Mouse (Mus musculus): ENCODE measurements at regions not wholly inside any gene's neighbourhood (a gene's known extent, or its start where the extent isn't known, plus 50 kb on each side); places are given as distances from the start of the nearest gene placed in this dataset.

- no peak overlapping the region for H3K4me2 ChIP-seq
- peaks cover 8% of the 10 kb centered on the region for H3K4me1 ChIP-seq
- H3K27me3 ChIP-seq: no peaks in the 10 kb centered on the region
- H3K4me3 ChIP-seq: no peak overlapping the region
- H3K9me3 ChIP-seq: no peaks in the 10 kb centered on the region
- 33% methylated on average over 4 of the region's 4 CpGs for WGBS
- H3K27ac ChIP-seq: no peak overlapping the region
- no peaks in the 10 kb centered on the region for H3K36me3 ChIP-seq
- no peak for ATAC-seq (ENCODE audit: insufficient number of reproducible peaks, low FRiP score, low TSS enrichment, low read depth)
- H3K9ac ChIP-seq: no peak overlapping the region
These were observed 163.0 kb upstream of the Tbx18 start for GRCm38 (mm10) chr9:87894051-87894450.

DNA sequence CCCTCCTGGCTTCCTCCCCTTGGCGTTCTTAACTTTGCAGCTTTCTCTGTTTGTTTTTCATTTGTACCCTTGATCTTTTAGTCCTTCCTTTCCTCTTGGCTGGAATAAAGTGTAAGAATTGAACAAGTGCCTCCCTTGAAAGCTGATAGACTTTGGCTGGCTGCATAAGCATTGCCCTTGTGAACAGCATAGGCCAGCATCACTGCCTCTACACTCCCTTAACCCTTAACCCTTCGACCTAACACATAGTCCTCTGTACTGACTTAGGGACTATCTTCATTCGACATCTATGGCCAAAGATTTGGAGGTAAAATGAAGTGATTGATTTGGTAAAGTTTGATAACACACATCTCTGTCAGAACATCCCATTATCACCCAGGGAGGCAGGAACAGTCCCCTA lies 163.5 kb upstream of the Tbx18 start:
- 57% methylated on average over 3 of the region's 3 CpGs for WGBS
- Histone ChIP-seq H3K9ac (no peak overlapping the region), H3K27me3 (no peaks in the 10 kb centered on the region), H3K9me3 (no peaks in the 10 kb centered on the region), H3K4me3 (no peak overlapping the region), H3K27ac (no peak overlapping the region), H3K4me2 (no peak overlapping the region), H3K36me3 (no peaks in the 10 kb centered on the region), H3K4me1 (peaks cover 9% of the 10 kb centered on the region)
- ATAC-seq (ENCODE audit: insufficient number of reproducible peaks, low FRiP score, low TSS enrichment, low read depth): no peak

GRCm38 (mm10) chr9:87895526-87895925 lies 164.5 kb upstream of the Tbx18 start:
- H3K27ac ChIP-seq: no peak overlapping the region
- H3K9me3 ChIP-seq: no peaks in the 10 kb centered on the region
- no peak overlapping the region for H3K4me3 ChIP-seq
- WGBS: 72% methylated on average over 4 of the region's 4 CpGs
- H3K9ac ChIP-seq: no peak overlapping the region
- H3K4me2 ChIP-seq: no peak overlapping the region
- H3K4me1 ChIP-seq: peaks cover 12% of the 10 kb centered on the region
- no peaks in the 10 kb centered on the region for H3K36me3 ChIP-seq
- no peak for ATAC-seq (ENCODE audit: insufficient number of reproducible peaks, low FRiP score, low TSS enrichment, low read depth)
- no peaks in the 10 kb centered on the region for H3K27me3 ChIP-seq

GRCm38 (mm10) chr9:87897336-87897735 lies 166.3 kb upstream of the Tbx18 start:
- H3K27ac ChIP-seq: no peak overlapping the region
- no peaks in the 10 kb centered on the region for H3K9me3 ChIP-seq
- no peak overlapping the region for H3K4me2 ChIP-seq
- 67% methylated on average over 3 of the region's 3 CpGs for WGBS
- peaks cover 12% of the 10 kb centered on the region for H3K4me1 ChIP-seq
- no peaks in the 10 kb centered on the region for H3K36me3 ChIP-seq
- no peak overlapping the region for H3K4me3 ChIP-seq
- no peak for ATAC-seq (ENCODE audit: insufficient number of reproducible peaks, low FRiP score, low TSS enrichment, low read depth)
- no peaks in the 10 kb centered on the region for H3K27me3 ChIP-seq
- no peak overlapping the region for H3K9ac ChIP-seq

GRCm38 (mm10) chr9:87899368-87899767 lies 168.3 kb upstream of the Tbx18 start:
- H3K4me3 ChIP-seq: no peak overlapping the region
- 48% methylated on average over 5 of the region's 5 CpGs for WGBS
- H3K9ac ChIP-seq: no peak overlapping the region
- no peak overlapping the region for H3K27ac ChIP-seq
- no peaks in the 10 kb centered on the region for H3K9me3 ChIP-seq
- H3K4me2 ChIP-seq: no peak overlapping the region
- ATAC-seq (ENCODE audit: insufficient number of reproducible peaks, low FRiP score, low TSS enrichment, low read depth): no peak
- peaks cover 14% of the 10 kb centered on the region for H3K4me1 ChIP-seq
- no peaks in the 10 kb centered on the region for H3K36me3 ChIP-seq
- no peaks in the 10 kb centered on the region for H3K27me3 ChIP-seq

- H3K4me1 ChIP-seq: peaks cover 10% of the 10 kb centered on the region
- no peak for ATAC-seq (ENCODE audit: insufficient number of reproducible peaks, low FRiP score, low TSS enrichment, low read depth)
- 48% methylated on average over 7 of the region's 7 CpGs for WGBS
These were observed 168.7 kb upstream of the Tbx18 start for GRCm38 (mm10) chr9:87899800-87900199.

DNA sequence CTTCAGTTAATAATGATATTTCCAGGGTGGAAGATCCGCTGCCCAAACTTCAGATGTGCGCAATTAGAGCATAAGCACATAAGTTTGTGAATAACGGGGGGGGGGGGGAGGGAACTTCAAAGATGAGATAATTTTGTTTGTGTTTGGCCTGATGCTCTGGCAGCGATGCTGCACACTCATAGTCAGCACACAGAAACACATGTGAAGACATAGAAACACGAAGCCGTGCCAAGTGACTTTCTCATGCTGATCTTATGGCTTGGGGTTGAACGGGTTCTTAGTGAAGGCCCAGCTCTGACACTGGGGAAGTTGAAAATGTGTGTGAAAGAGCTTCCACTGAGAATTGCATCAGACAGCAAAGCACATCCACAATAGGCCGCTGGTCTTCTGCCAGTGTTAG lies 190.2 kb upstream of the Tbx18 start:
- H3K4me2 ChIP-seq: no peak overlapping the region
- WGBS: 78% methylated on average over 8 of the region's 8 CpGs
- H3K36me3 ChIP-seq: no peaks in the 10 kb centered on the region
- no peak overlapping the region for H3K9ac ChIP-seq
- no peak for ATAC-seq (ENCODE audit: insufficient number of reproducible peaks, low FRiP score, low TSS enrichment, low read depth)
- H3K27ac ChIP-seq: no peak overlapping the region
- no peaks in the 10 kb centered on the region for H3K9me3 ChIP-seq
- H3K4me1 ChIP-seq: no peaks in the 10 kb centered on the region
- H3K27me3 ChIP-seq: no peaks in the 10 kb centered on the region
- H3K4me3 ChIP-seq: no peak overlapping the region

More at GRCm38 (mm10) chr9:87899800-87900199, 168.7 kb upstream of the Tbx18 start:
- Histone ChIP-seq H3K27me3 (no peaks in the 10 kb centered on the region), H3K36me3 (no peaks in the 10 kb centered on the region), H3K9ac (no peak overlapping the region), H3K9me3 (no peaks in the 10 kb centered on the region), H3K27ac (no peak overlapping the region), H3K4me2 (no peak overlapping the region), H3K4me3 (no peak overlapping the region)

DNA sequence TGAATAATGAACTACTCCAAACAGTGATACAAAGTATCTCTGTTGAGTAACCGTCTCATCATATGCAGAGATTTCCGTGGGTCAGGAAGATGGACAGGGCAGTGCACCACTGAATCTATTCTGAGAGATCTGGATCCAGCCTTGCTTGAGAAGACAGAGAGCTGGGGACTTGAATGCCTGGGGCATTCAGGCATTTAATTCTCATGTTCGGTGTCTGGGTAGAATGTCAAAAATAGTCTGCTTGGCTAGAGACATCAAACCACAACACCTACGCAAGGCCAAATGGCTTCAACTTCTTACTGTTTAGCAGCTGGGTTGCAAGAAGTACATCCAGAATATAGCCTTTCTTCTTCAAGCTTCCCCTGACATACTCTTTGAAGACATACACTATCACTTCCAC lies 194.1 kb upstream of the Tbx18 start:
- no peak overlapping the region for H3K9ac ChIP-seq
- H3K4me3 ChIP-seq: no peak overlapping the region
- no peaks in the 10 kb centered on the region for H3K36me3 ChIP-seq
- no peaks in the 10 kb centered on the region for H3K9me3 ChIP-seq
- H3K27ac ChIP-seq: no peak overlapping the region
- H3K4me2 ChIP-seq: no peak overlapping the region
- no peaks in the 10 kb centered on the region for H3K27me3 ChIP-seq
- 84% methylated on average over 4 of the region's 4 CpGs for WGBS
- ATAC-seq (ENCODE audit: insufficient number of reproducible peaks, low FRiP score, low TSS enrichment, low read depth): no peak
- H3K4me1 ChIP-seq: no peaks in the 10 kb centered on the region

GRCm38 (mm10) chr9:87933230-87933629 lies 202.2 kb upstream of the Tbx18 start:
- Histone ChIP-seq H3K9ac (no peak overlapping the region), H3K27me3 (no peaks in the 10 kb centered on the region), H3K4me3 (no peak overlapping the region), H3K27ac (no peak overlapping the region), H3K4me1 (no peaks in the 10 kb centered on the region), H3K36me3 (no peaks in the 10 kb centered on the region), H3K9me3 (no peaks in the 10 kb centered on the region), H3K4me2 (no peak overlapping the region)
- ATAC-seq (ENCODE audit: insufficient number of reproducible peaks, low FRiP score, low TSS enrichment, low read depth): no peak
- 65% methylated on average over 5 of the region's 5 CpGs for WGBS

DNA sequence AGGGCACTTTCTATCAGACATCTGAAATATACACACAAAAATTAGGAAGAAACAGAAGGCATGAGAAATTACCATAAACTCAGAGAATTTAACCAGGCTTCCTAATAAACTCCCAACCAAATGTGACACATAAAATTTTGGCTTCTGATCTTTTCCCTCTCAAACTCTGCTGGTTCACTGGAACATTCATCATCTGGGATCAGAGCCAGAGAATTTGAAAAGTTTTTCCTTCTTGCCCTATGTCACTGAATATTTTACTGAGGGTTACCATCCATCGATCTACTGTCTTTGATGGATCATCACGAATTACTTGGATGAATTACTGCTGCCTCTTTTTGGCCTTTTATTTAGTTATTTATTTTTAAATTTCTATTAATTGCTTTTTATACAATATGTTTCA lies 221.4 kb upstream of the Tbx18 start:
- no peaks in the 10 kb centered on the region for H3K9me3 ChIP-seq
- H3K4me1 ChIP-seq: no peaks in the 10 kb centered on the region
- 75% methylated on average over 2 of the region's 2 CpGs for WGBS
- no peak overlapping the region for H3K9ac ChIP-seq
- no peaks in the 10 kb centered on the region for H3K27me3 ChIP-seq
- H3K4me3 ChIP-seq: no peak overlapping the region
- ATAC-seq (ENCODE audit: insufficient number of reproducible peaks, low FRiP score, low TSS enrichment, low read depth): no peak
- H3K4me2 ChIP-seq: no peak overlapping the region
- no peaks in the 10 kb centered on the region for H3K36me3 ChIP-seq
- H3K27ac ChIP-seq: no peak overlapping the region

GRCm38 (mm10) chr9:87954941-87955340 lies 223.9 kb upstream of the Tbx18 start:
- Histone ChIP-seq H3K36me3 (no peaks in the 10 kb centered on the region), H3K4me3 (no peak overlapping the region), H3K4me1 (no peaks in the 10 kb centered on the region), H3K9me3 (no peaks in the 10 kb centered on the region), H3K9ac (no peak overlapping the region), H3K27me3 (no peaks in the 10 kb centered on the region), H3K4me2 (no peak overlapping the region), H3K27ac (no peak overlapping the region)
- ATAC-seq (ENCODE audit: insufficient number of reproducible peaks, low FRiP score, low TSS enrichment, low read depth): no peak

- H3K4me3 ChIP-seq: no peak overlapping the region
- no peak overlapping the region for H3K27ac ChIP-seq
- no peak overlapping the region for H3K9ac ChIP-seq
- no peaks in the 10 kb centered on the region for H3K27me3 ChIP-seq
- no peaks in the 10 kb centered on the region for H3K9me3 ChIP-seq
- no peaks in the 10 kb centered on the region for H3K36me3 ChIP-seq
- no peak for ATAC-seq (ENCODE audit: insufficient number of reproducible peaks, low FRiP score, low TSS enrichment, low read depth)
- no peak overlapping the region for H3K4me2 ChIP-seq
- no peaks in the 10 kb centered on the region for H3K4me1 ChIP-seq
- WGBS: 76% methylated on average over 4 of the region's 4 CpGs
These were observed 230.7 kb upstream of the Tbx18 start for GRCm38 (mm10) chr9:87961796-87962195.

- H3K36me3 ChIP-seq: no peaks in the 10 kb centered on the region
- H3K27ac ChIP-seq: no peak overlapping the region
- WGBS: 86% methylated on average over 2 of the region's 2 CpGs
- no peak overlapping the region for H3K4me2 ChIP-seq
- no peak for ATAC-seq (ENCODE audit: insufficient number of reproducible peaks, low FRiP score, low TSS enrichment, low read depth)
- no peak overlapping the region for H3K4me3 ChIP-seq
- H3K27me3 ChIP-seq: no peaks in the 10 kb centered on the region
- H3K4me1 ChIP-seq: no peaks in the 10 kb centered on the region
- H3K9ac ChIP-seq: no peak overlapping the region
- H3K9me3 ChIP-seq: no peaks in the 10 kb centered on the region
These were observed 233.4 kb upstream of the Tbx18 start for GRCm38 (mm10) chr9:87964508-87964907.

Data from limb, embryonic 15.5 days (tissue).